Mouse (Mus musculus) megakaryocyte-erythroid progenitor cell, adult 5-6 weeks (primary cell): ENCODE results near the gene Odr4. TPM values are rescaled to one million over a fixed set of nuclear protein-coding genes. Genes with fewer than 3 reads are reported as not detected.

ENCODE experiments used
- ATAC-seq: replicated peaks from 2 replicates; pipeline ENCODE4 v1.8.0; 2016; ENCODE audit warnings: mild to moderate bottlenecking, inconsistent platforms; ENCODE audit not compliant: severe bottlenecking, poor library complexity, low FRiP score, low TSS enrichment
- total RNA-seq, 2 experiments: library from RNA; stranded (forward) in 1 of 2; stranded (reverse) in 1 of 2; fragments of 200-1000, 215-1000 nt in 1 of 2; fragments of >200 nt in 1 of 2; fragmentation: Nextera tagmentation in 1 of 2; gene quantifications; 2 replicates each; pipeline ENCODE4 v1.2.3; 2014 to 2017

Gene Odr4
- total RNA-seq, 2 experiments from 2014 or later: 18.8 to 89.2 TPM

DNA sequence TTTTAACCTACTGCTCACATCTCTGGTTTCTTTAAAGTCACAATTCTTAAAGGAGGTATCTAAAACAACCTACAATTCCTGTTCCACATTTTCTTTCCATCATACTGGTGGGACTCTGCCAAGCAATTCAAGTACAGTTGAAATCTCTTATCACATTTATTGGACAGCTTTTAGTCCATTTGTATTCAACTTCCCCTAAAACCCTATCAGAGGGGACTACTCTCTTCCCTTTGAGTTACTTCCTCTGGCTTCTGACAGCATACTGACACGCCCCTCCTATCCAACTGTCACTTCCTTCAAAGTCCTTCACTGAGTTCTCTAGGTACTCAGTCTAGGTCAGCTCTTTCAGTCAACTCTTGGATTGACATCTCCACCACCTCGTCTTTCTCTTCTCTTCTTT, 57.8 kb downstream of the Odr4 start:
- no peak for ATAC-seq

GRCm38 (mm10) chr1:150319205-150319604, 73.7 kb downstream of the Odr4 start, which contains the start of gene Pdc:
TSS of gene Pdc (plus strand) at chr1:150319417.
- no peak for ATAC-seq

Other genes starting within 250 kb of the Odr4 start
- gene Pdc, start 73.7 kb downstream of the Odr4 start, total RNA-seq (2014; fragmentation: Nextera tagmentation): not detected in 2 replicates
- gene Pdc, start 73.7 kb downstream of the Odr4 start, total RNA-seq (2017): not detected in 2 replicates
- gene Tpr, start 242 bp downstream of the Odr4 start, total RNA-seq (2014; fragmentation: Nextera tagmentation): 356 and 387 TPM in 2 replicates
- gene Tpr, start 242 bp downstream of the Odr4 start, total RNA-seq (2017): 600 and 632 TPM in 2 replicates
- gene Prg4, start 73.1 kb upstream of the Odr4 start, total RNA-seq (2014; fragmentation: Nextera tagmentation): not detected in 2 replicates
- not detected in 2 replicates for gene Prg4, start 73.1 kb upstream of the Odr4 start, total RNA-seq (2017)